Mouse (Mus musculus) liver, postnatal 0 days (tissue): ENCODE results near the gene Gm40460.

Source experiments
- CTCF ChIP-seq: sonication (generic); IDR thresholded peaks from 2 replicates; pipeline ENCODE4 v1.5.1; 2016; ENCODE audit warnings: antibody characterized with exemption, low read depth
- EP300 ChIP-seq: IDR thresholded peaks from 2 replicates; pipeline ENCODE4 v1.6.1; 2016; ENCODE audit warnings: antibody characterized with exemption, low read depth, mild to moderate bottlenecking

- TF ChIP-seq CTCF: no peak
- TF ChIP-seq EP300: no peak
Measured at GRCm38 (mm10) chr7:142198748-142199147, 42.1 kb downstream of the Gm40460 start.
